Mouse (Mus musculus): ENCODE data around the gene 1700001C19Rik.

1700001C19Rik gene

GRCm38 (mm10) chr17:47436907-47437547 lies at the start of gene 1700001C19Rik:
1700001C19Rik (minus strand) TSS chr17:47437376.
- DNase-seq, result no peak

- DNase-seq, result no peak
These were observed 48.6 kb upstream of the 1700001C19Rik start for GRCm38 (mm10) chr17:47485791-47486190.

GRCm38 (mm10) chr17:47484993-47485392 lies 47.8 kb upstream of the 1700001C19Rik start:
- no peak for DNase-seq

- peak; percentile 58 for DNase-seq
These were observed 47.2 kb upstream of the 1700001C19Rik start for GRCm38 (mm10) chr17:47484241-47484921.

- DNase-seq, result peak; percentile 68
These were observed 45.2 kb upstream of the 1700001C19Rik start for GRCm38 (mm10) chr17:47482401-47482800.

- no peak for DNase-seq
These were observed 42.7 kb upstream of the 1700001C19Rik start for GRCm38 (mm10) chr17:47479887-47480286.

GRCm38 (mm10) chr17:47475714-47476113 lies 38.5 kb upstream of the 1700001C19Rik start:
- no peak for DNase-seq

GRCm38 (mm10) chr17:47475181-47475580 lies 38.0 kb upstream of the 1700001C19Rik start:
- no peak for DNase-seq

- no peak for DNase-seq
These were observed 37.1 kb upstream of the 1700001C19Rik start for GRCm38 (mm10) chr17:47474250-47474649.

GRCm38 (mm10) chr17:47473434-47473974 lies 36.3 kb upstream of the 1700001C19Rik start:
- DNase-seq, result peak; percentile 47

GRCm38 (mm10) chr17:47472435-47473350 lies 35.5 kb upstream of the 1700001C19Rik start:
- no peak for DNase-seq

- no peak for DNase-seq
These were observed 33.5 kb upstream of the 1700001C19Rik start for GRCm38 (mm10) chr17:47470686-47471085.

GRCm38 (mm10) chr17:47470121-47470520 lies 32.9 kb upstream of the 1700001C19Rik start:
- DNase-seq, result no peak

- no peak for DNase-seq
These were observed 32.5 kb upstream of the 1700001C19Rik start for GRCm38 (mm10) chr17:47469642-47470041.

GRCm38 (mm10) chr17:47468466-47468865 lies 31.3 kb upstream of the 1700001C19Rik start:
- peak; percentile 44 for DNase-seq

- DNase-seq, result no peak
These were observed 30.9 kb upstream of the 1700001C19Rik start for GRCm38 (mm10) chr17:47468063-47468462.

- DNase-seq, result no peak
These were observed 30.5 kb upstream of the 1700001C19Rik start for GRCm38 (mm10) chr17:47467659-47468058.

- DNase-seq, result no peak
These were observed 29.1 kb upstream of the 1700001C19Rik start for GRCm38 (mm10) chr17:47466284-47466683.

GRCm38 (mm10) chr17:47465016-47465415 lies 27.8 kb upstream of the 1700001C19Rik start:
- no peak for DNase-seq

GRCm38 (mm10) chr17:47464248-47464965 lies 27.2 kb upstream of the 1700001C19Rik start:
- DNase-seq, result no peak

GRCm38 (mm10) chr17:47462728-47463388 lies 25.7 kb upstream of the 1700001C19Rik start:
- no peak for DNase-seq

- no peak for DNase-seq
These were observed 25.0 kb upstream of the 1700001C19Rik start for GRCm38 (mm10) chr17:47462209-47462608.
